Mouse (Mus musculus): ENCODE results near the gene Pcdh19. TPM values are rescaled to one million over a fixed set of nuclear protein-coding genes. Genes with fewer than 3 reads are reported as not detected.
"Not testable (repeated sequence)": the region's sequence is repeated elsewhere in the genome, so short reads cannot be mapped to it uniquely, and the experiment has no call there.

The Pcdh19 gene
- 1.4 and 1.9 TPM in 2 replicates for polyA plus RNA-seq (2012; rRNA removed)

DNA sequence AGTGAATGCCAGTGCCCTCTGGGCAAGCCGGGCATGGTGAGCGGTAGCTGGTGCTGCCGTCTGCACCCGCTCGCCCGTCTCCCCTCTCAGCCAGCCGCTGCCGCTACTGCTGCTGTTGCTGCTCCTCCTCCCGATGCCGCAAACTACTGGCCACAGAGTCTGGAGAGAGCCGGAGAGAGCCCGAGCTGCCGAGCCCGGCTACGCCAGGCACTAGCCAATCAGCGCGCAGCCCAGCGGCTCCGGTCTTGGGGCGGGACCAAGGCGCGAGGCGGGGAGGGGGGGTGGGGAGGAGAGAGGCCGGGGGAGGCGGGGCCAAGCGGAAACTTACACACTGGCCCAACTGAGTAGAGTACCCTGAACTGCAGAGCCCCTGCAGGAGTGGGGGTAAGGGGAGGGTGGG, at the start of gene Pcdh19:
Pcdh19 (minus strand) TSS at position 148 of the 400 bp plus-strand sequence.
- DNase-seq (ENCODE audit: low spot score) = peak; percentile 51

DNA sequence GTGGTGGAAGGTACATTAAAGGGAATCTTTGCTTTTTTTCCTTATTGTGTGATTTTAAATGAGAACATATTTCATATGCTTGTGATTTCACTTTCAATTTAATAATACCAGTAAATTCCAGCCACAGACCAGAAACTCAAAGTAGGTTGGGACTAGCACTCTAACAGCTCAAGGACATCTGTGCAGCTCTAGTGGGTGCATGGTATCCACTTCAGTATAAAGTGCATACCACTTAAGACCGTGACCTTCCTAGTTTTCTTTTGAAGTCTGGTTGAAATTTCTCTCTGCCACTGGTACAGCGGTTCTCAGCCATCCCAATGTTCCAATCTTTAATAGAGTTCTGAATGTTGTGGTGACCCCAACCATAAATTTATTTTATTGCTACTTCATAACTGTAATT, 47.1 kb upstream of the Pcdh19 start:
- no peak for DNase-seq (ENCODE audit: low spot score)

DNA sequence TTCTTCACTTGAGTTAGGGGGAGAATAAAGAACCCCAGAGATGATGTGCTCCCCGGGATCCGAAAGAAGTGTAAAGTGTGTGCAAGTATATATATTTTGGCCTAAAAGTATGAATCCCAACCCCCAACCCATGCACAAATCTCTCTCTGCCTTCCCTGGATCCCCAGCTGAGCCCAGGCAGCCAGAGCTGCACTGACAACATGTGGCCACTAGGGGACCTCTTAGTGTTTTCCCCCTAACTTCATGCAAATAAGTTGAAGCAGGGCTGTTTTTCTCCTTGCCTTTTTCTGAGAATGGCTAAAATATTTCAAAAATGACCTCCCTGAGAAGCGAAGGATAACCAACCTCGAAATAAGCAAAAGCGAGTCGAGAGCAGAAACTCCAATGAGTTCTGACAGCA, 46.2 kb upstream of the Pcdh19 start:
- no peak for DNase-seq (ENCODE audit: low spot score)

DNA sequence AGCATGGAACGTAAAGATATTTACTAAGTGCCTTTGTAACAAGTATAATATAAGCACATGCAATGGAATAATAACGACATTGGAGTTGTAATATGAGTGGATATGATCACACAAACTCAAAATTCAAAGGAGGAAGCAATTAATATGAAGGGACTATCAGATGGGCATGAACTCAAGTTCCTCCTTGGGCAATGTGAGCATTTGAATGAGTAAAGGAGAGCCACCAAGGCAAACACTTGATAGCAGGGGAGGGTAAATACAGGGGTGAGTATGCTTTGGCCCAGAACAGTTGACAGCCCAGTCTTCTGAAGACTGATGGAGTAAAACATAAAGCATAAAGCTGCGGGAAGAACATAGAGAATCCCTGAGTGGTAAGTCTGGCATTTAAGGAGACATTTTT, 32.7 kb upstream of the Pcdh19 start:
- DNase-seq (ENCODE audit: low spot score) = no peak

DNA sequence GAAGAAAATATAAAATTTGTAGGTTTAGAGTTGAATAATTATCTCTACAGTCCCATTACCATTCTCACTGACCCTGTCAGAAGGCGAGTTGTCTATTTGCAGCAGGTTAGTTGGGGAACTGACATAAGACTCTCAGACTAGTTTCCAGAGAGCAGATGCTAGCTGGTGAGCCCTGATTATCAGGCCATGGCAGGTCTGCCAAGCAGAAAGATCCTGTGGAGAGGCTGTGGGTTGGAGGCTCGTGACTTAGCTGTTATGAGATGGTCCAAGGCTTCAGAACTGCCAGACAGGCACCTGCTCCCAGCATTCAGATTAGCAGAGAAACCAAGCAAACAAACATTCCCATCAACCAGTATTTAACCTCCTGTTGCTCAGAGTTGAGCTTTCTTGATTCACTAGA, 21.8 kb upstream of the Pcdh19 start:
- no peak for DNase-seq (ENCODE audit: low spot score)

DNA sequence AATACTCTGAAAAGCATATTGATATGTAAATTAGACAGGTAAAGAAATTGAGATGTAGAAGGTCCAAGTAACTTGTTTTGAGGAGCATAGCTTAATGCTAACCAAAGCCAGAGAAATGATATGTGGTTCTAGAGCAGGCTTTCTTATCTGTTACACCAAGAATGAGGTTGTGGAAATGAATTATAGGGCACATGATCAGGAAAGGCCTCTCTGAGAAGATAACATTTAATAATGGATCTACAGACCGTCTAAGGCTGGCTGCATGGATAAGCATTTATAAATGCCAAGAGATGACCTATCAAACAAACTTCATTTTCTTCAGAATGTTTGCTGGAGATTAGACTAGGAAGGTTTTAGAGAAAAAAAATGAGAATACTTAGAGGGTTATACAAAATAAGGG, 14.1 kb upstream of the Pcdh19 start:
- no peak for DNase-seq (ENCODE audit: low spot score)

DNA sequence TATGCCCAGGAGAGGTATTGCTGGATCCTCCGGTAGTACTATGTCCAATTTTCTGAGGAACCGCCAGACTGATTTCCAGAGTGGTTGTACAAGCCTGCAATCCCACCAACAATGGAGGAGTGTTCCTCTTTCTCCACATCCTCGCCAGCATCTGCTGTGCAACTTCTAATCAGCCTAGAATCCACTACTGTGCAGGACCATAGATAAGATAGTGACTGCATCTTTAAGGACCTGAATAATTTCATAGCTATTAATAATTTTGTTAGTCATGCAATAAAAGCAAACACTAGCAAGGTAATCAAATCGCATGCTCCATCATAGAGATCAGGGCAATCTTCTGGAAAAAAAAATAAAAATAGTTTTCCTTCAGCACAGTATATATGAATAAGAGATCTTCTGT, 9.1 kb upstream of the Pcdh19 start:
- DNase-seq (ENCODE audit: low spot score) = not testable (repeated sequence)

DNA sequence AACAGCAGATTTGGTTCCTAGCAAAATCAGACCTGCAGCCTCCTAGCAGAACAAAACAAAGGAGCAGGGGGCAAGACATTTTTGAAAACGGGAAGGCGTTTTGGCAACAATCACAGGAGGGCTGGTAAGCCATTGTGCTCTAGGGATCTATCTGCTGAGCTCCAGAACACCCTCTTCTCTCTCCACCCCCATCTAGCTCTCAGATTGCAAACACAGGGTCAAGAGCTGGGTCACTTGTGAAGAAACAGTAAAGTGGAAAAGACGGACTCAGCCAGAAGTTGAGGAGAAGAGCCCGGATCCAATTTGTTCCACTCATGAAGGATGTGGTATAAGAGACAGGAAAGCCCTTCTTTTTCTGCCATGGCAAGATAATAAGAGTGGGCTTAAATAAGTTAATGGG, 7.7 kb upstream of the Pcdh19 start:
- no peak for DNase-seq (ENCODE audit: low spot score)

DNA sequence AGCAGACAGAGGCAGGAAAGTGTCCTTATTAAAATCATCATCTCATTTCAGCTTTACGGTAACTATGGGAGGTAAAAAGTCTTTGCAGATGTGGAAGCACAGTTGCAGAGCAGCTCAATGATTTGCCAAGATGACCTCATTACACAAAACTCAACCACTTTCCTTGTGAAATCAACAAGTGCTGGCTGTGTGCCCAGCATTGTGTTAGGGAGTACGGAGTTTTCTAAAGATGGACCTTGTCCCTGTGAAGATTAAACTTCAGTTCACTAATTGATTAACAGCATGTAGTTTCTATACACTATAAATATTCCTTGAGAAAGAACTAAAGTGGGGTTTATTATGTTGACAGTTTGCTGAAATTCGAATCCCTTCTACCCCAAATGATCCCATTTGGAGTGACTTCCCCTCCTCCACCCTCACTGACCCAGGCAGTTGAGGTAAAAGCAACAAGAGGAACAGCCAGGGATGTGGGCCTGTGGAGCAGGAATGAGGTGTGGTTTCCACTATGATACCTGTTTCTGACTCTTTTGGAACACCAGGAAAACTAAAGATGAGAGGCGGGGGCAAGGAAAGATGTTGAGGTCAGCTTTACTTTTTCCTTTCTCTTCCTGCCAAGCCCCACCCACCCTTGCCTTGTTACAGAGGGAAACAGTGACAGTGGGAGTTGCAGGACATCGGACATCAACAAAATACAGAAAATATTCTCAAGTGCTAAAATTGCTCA, 4.4 kb upstream of the Pcdh19 start:
- no peak for DNase-seq (ENCODE audit: low spot score)

DNA sequence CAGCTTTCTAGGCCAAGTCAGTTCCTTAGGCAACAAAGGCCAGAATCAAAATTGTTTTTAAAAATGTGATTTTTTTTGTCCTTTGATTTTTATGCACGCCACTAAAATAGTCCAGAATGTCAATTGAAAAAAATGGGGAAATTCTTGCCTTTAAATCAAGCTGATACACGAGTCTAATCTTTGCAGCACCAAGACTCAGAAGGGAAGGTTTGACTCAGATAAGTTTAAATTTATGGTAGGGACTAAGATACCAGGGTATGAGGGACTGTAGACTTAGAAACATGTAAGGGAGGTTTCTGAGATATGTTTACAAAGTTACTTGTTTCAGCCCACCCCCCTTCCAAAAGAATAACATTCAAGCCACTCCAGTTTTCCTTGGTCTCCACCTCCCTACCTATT, 3.6 kb upstream of the Pcdh19 start:
- no peak for DNase-seq (ENCODE audit: low spot score)

DNA sequence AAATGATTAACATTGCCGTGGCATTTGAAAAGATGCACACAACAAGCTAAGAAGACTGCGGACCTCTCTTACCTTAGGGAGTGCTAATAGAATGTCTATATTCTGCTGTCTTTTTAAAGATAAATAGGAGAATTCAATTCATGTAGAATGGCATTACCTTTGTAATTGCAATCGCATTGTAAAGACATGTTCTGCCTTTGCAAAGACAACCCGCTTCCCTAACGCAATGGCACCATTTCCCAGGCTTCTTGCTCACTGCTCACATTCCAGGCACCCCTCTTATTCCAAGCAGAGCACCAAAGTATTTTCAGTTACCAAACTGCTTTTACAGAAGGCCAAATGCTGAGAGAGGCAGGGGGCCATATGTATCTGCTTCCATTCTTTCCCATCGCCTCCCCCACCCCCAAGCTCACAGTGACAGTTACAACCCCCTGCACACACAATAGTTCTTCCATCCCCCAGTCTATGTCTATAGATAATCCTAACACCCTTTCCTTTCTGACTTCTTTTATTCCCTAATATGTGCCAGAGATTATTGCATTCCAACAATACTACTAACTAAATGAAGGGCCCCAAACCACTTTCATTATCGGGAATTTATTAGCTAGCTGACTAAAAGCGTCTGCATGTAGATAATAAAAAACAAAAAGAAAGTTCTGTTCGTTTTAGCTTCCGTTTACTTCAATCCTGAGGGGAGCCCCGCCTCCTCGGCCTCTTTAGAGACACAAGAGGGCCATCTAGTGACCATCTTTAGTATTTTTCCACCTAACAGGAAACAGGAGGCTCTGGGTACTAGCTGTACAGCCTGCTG, 3.0 kb upstream of the Pcdh19 start:
- no peak for DNase-seq (ENCODE audit: low spot score)

DNA sequence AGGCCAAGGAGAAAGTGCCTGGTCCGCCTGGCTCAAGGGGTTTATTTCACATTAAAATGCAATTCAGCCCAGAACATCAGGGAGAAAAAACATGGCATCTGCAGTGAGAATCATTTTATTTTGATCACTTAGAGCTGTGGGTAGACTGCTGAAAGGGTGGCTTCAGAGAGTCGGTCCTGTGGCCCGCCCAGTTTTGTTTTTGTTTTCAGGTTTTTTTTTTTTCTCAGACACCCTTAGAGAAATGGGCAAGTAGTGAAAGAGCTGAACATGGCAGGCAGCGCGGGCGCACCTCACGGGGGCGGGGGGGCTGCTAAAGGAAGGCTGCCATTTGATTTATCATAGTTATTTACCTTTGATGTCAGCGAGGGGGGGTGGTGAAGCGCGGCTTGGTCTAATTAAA, 2.0 kb upstream of the Pcdh19 start:
- no peak for DNase-seq (ENCODE audit: low spot score)

DNA sequence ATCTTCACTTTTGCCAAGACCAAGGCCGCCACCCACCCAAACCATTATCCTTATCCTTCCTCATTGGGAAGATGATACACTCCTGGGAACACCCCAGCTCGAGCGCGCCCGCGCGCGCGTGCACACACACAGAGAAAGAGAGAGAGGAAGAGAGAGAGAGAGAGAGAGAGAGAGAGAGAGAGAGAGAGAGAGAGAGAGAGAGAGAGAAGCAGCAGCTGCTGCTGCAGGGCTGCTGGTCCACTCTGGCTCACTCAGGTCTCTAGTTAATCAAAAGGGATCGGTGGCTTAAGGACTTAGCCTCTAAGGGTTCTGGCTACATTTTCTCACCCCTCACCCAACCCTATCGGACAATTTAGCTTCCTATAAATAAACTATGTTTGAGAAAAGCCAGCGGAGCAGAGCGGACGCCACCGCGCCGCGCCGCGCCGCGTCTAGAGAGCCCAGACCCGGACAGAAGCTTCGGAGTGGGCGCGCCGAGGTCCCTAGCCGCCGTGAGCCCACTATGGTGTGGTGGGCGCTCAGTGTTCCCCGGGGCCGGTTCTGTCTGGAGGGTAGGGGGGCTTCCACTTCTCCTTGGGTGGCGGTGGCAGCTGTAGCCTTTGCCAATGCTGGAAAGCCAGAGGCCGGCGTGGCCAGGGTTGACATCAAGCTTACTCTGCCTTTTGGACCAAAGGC, 926 bp upstream of the Pcdh19 start:
- DNase-seq (ENCODE audit: low spot score) = no peak

DNA sequence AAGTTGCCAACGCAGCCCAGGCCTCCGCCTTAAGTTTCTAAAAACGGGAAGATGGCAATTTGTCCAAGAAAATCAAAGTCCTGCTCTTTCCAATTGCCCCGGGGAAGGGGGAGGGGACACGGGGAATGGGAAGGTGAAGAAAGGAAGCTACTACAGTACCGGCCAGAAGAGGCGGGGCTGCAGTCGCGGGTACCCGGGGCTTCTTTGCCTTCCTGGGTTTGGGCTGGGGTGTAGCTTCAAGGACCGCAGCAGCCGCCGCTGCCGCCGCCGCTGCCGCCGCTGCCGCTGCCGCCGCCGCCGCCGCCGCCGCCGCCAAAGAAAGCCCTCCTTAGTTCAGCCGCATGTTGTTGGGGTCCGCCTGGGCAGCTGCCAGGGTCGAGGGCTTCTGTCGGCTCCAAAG, 631 bp downstream of the Pcdh19 start:
- no peak for DNase-seq (ENCODE audit: low spot score)

DNA sequence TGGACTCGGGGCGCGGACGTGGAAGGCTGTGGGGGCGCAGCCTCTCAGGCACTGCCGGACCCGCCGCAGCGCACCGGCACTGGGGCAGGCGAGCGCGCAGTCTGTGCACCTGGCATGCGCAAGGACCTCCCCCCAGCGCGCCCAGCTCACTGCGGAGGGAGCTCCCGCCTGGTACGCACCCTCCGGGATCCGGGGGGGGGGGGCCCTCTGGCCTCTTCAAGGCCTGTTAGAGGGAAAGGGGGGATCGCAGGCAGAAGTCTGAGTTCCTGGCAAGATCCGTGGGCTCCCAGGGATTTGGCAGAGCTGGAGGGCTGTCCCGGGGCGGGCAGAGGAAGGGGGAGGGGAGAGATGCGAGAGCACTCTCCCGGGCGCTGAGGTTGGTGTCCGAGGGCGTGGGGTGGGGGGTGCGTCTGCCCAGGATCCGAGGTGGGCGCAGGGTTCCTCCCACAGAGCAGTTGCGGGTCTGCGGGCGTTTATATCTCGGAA, 1.1 kb downstream of the Pcdh19 start:
- peak; percentile 23 for DNase-seq (ENCODE audit: low spot score)

DNA sequence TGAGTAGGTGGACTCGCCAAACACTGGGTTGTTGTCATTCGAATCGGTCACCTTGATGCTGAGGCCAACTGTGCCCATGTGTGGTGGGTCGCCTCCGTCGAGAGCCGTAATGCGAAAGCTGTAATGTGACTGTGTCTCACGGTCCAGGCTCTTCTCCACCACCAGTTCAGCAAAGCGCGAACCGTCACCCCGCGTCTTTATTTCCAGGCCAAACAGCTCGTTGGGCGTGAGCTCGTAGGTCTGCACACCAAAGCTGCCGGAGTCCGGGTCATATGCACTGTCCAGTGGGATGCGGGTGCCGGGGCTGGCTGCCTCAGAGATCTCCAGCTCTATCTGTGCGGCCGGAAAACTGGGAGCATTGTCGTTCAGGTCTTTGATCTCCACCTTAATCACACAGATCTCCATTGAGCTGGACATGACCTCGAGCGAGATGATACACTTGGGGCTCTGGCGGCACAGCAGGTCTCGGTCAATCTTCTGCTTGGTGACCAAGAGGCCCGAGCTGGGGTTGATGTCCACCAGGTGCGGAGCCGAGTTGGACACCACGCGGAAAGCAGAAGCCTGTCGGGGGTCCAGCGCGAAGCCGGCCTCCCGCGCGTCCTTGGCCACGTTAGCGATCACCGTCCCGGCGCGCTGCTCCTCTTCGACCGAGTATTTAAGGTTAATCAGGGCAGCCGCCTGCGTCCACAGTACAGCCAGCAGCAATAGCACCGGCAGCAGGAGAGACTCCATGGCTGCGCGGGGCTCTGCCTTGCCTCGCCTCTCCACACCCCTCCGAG, 2.1 kb downstream of the Pcdh19 start:
- no peak for DNase-seq (ENCODE audit: low spot score)

DNA sequence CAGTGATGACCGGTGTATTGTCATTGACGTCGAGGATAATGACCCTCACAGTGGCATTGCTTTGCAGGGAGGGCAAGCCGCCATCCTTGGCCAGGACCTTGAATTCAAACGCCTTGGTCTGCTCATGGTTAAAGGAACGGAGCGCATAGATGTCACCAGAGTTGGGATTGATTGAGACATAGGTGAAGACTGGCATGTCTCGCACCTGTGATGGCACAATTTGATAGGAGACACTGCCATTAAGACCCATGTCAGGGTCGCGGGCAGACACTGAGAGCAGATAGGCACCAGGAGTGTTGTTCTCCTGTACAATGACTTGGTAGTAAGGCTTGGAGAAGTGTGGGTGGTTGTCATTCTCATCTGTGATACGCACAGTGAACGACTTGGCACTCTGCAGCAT, 3.2 kb downstream of the Pcdh19 start:
- no peak for DNase-seq (ENCODE audit: low spot score)

DNA sequence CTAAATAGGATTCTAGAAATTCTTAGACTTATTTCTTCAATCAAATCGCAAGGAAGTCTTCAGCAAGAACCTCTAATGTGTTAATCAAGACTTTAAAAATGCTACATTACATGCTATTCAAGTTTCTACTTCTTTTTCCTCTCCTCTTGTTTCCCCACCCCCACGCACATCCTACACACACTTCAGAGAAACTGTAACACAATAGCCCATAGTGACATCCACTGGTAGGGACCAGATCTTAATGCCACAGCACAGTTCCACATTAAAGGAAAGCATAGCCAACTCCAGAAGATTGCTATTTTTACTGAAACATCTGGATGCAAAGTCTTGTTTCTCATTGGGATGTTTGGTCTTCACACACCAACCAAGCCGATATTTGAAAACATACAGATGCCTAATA, 4.8 kb downstream of the Pcdh19 start:
- DNase-seq (ENCODE audit: low spot score) = no peak

DNA sequence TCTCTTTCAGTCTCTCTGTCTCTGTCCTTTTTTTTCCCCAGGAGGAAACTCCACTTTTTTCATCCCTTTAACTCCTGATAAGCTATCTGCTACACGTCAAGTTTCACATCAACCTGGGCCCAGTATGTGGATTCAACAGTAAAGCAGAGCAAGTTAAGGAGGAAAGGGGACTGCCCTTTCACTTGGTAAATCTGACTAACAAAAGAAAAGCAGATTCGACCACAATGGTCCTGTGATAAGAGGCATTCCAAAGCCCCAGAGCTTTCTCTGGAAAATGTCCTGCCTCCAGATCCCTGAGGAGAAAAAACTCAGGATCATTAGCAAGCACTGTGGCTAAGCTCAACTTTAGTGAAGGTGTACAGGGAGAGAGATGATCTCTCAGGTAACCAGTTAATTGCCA, 13.7 kb downstream of the Pcdh19 start:
- DNase-seq (ENCODE audit: low spot score) = no peak

DNA sequence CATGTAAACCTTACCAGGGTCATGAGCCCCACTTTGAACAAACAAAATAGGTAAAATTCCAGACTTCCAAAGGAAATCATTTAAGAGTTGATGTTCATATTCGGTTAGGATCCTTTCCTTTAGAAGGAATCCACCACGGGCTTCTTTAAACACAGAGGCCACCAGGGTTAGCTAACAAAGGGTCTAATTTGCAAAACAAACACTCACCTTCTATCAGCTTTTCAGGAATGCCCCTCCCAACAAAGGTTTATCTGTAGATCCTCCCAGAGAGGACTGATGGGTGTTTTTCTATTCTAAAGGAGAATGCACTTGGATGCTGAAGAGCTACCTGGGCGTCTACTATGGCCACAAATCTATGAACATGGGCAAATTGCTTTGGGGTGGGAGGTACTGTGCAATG, 15.0 kb downstream of the Pcdh19 start:
- no peak for DNase-seq (ENCODE audit: low spot score)

DNA sequence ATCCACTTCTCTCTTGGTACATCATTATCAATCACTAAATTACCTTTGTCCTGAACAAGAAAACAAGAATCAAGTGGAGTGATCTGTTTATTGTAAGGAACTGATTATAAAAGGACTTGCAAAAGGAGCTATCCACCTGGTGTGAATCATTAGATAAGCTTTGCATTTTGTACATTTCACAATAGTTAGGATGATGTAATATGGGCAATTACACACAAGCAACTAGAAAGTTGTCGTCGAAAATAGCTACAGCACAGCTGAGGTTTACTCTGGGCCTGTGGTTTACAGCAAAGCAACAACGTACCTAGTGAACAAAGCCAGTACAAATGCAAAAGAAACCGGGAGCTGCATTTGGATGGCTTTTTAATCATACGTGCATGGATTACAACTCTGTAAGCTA, 28.7 kb downstream of the Pcdh19 start:
- DNase-seq (ENCODE audit: low spot score) = no peak

All from urinary bladder, adult 2 months (tissue).